Mouse (Mus musculus) T-helper 2 cell (primary cell): ENCODE results near the gene Slc12a8.

Source experiments
- in situ Hi-C: fragments of 300-600 bp; cut with MboI, MseI; formaldehyde crosslinking; loops from one replicate; pipeline ENCODE4 v1.15.1; 2025; ENCODE audit warnings: high pct_unique_total_duplicates

Gene Slc12a8

GRCm38 (mm10) chr16:33672643-33673042, 155.5 kb downstream of the Slc12a8 start:
- in situ Hi-C loops, result no loop called here

GRCm38 (mm10) chr16:33673530-33674109, 156.5 kb downstream of the Slc12a8 start:
- in situ Hi-C loops, result no loop called here

GRCm38 (mm10) chr16:33675151-33675847, 158.2 kb downstream of the Slc12a8 start:
- in situ Hi-C loops, result no loop called here

DNA sequence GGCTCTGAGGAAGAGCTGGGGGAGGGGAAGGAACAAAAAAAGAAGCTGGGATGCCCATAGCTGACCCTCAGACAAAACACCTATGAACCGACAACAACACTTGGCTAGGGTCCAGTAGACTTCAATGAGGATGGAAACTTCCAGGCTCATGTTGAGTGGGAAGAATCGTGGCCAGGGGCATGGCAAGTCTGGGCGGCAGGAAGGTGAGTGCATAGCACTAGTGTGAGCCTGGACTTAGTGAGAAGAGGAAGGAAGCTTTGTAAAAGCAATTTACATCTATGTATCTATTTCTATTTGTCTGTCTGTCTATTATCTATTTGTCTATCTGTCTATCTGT, 158.7 kb downstream of the Slc12a8 start:
- in situ Hi-C loops, result no loop called here

DNA sequence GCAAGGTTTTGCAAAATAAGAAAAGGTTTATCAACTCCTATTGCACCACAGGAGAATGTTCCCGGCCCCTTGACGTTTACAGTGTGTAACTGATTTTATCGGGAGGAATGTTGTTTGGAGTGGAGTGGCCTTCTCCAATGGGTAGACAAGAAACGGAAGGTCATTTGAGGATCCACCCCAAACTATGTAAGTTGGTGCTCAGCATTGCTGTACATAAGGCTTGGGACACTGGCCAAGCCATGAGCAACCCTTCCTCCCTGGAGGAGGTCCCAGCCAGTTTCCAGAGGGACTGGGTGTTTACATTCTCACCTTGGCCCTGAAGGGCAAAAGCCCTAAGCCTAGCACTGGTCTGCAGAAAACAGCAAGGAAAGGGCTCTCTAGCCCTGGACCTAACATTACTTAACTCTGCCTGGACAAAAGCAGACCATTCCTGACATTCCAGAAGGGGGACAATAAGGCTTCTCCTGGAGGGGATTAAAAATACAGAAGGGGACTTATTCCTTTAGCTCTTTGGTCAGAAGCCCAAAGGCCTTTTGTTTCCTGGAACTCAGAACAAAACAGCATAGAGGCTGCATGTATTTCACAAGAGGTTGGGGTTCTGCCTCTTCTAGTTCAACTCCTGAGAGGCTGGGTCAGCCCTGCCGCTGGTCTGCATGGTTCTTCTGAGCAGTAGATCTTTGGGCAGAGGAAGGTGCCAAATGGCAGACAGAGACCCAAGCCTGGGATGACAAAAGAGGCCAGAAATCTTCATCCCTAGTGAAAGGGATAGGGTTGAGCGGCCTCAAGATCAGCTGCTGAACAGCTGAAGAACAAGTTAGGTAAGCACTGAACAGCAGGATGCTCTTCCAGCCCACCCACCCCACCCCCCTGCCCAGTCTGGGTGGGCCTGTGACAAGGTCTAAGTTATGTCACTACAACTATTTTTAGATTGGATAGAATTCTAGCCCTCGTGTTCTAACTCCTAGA, 159.5 kb downstream of the Slc12a8 start:
- in situ Hi-C loops, result no loop called here

GRCm38 (mm10) chr16:33677313-33677690, 160.2 kb downstream of the Slc12a8 start:
- in situ Hi-C loops, result no loop called here

GRCm38 (mm10) chr16:33677901-33678300, 160.8 kb downstream of the Slc12a8 start:
- in situ Hi-C loops, result no loop called here

- in situ Hi-C loops, result loop anchor here (5.0 kb wide), 1 partner anchor 78 kb away; no protein-coding TSS in a partner anchor
Observed at GRCm38 (mm10) chr16:33680271-33680670, 163.1 kb downstream of the Slc12a8 start.

GRCm38 (mm10) chr16:33680816-33681215, 163.7 kb downstream of the Slc12a8 start:
- in situ Hi-C loops, result loop anchor here (5.0 kb wide), 1 partner anchor 79 kb away; no protein-coding TSS in a partner anchor

- in situ Hi-C loops, result loop anchor here (5.0 kb wide), 1 partner anchor 79 kb away; no protein-coding TSS in a partner anchor
Observed at GRCm38 (mm10) chr16:33681661-33682060, 164.5 kb downstream of the Slc12a8 start.

DNA sequence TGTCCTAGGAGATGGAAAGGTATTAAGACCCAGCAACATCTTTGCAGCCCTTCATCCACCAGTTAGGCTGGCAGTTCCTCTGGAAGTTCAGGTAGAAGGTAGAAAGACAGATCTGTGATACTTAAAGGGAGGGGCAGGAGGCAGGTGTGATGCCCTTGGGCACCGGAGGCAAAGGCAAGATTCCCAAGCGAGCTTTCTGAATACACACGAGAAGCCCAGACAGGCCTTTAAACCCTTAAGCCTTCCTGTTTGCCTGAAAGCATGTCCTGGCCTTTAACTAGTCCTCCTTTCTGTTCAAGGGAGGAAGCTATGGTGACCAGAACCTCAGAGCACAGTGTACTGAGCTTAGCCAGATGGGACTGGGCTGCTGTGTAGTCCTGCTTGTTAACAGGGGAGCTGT, 165.5 kb downstream of the Slc12a8 start:
- in situ Hi-C loops, result loop anchor here (5.0 kb wide), 1 partner anchor 80 kb away; no protein-coding TSS in a partner anchor

DNA sequence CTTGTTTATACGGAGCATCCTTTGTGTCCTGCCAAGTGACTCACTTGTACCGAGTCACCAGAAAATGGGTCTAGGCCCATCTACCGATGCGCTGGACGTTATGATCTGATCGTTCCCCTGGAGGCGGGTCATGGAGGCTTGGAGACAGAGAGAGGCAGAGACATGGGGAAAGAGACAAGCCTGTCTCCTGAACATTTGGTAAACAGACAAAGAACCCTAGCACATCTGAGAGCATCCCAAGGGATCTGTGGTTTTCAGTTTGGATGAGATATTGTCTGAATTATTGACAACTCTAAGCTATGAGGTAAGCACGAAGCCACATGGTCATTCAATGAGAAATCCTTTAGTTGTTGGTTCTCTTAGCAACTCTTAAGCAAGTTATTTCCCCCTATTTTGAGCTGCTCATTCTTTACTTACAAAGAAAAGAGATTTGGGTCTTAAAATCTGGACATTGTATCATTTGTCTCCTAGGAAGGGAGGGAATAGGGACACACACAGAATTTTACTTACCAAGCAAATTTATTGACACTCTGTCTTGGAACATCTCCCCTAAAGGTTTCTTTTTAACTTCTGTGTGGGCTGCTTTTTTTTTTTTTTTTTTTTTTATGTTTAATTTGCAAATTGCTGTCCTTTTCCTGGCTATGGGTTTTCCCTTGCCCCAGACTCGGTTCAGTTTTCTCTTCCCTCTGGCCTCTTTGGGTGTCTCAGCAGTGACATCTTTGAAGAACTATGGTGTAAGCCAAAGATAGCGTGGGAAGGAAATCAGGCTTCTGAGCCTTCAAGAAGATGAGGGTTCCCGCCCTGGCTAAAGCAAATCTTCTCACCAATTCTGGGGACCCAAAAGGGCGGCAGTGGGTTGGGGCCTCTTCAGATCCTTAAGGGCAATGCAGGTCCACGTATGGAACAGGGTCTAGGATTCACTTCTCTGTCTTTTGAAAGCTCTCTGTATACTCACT, 166.4 kb downstream of the Slc12a8 start:
- in situ Hi-C loops, result loop anchor here (5.0 kb wide), 1 partner anchor 81 kb away; no protein-coding TSS in a partner anchor

DNA sequence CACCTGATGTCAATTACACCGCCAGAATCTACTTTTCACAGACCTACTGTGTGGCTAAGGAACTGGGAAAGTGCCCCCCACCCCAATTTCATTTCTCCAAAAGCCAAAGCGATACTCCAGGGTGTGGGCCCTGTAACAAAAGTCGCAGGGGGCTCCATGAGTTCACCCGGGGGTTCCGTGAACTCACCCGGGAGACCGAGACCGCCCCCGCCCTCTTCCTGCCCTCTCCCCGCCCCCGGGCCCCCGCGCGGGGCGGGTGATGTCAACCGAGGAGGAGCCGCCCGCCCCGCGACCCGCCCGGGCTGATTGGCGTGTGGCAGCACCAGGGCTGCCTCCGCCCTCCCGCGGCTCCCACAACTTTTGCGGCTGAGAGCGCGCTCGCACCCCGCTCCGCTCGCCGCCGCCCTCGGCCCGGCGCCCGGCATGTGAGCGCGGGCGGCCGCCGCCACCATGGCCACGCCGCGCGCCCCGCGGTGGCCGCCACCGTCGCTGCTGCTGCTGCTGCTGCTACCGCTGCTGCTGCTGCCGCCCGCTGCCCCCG, 167.1 kb downstream of the Slc12a8 start, which contains the start of gene Heg1:
TSS of gene Heg1 (plus strand) at position 209 of the 541 bp plus-strand sequence.
- in situ Hi-C loops, result loop anchor here (5.0 kb wide), 1 partner anchor 82 kb away; no protein-coding TSS in a partner anchor

- in situ Hi-C loops, result loop anchor here (5.0 kb wide), 1 partner anchor 83 kb away; no protein-coding TSS in a partner anchor
Observed at GRCm38 (mm10) chr16:33684703-33685701, 167.9 kb downstream of the Slc12a8 start.

DNA sequence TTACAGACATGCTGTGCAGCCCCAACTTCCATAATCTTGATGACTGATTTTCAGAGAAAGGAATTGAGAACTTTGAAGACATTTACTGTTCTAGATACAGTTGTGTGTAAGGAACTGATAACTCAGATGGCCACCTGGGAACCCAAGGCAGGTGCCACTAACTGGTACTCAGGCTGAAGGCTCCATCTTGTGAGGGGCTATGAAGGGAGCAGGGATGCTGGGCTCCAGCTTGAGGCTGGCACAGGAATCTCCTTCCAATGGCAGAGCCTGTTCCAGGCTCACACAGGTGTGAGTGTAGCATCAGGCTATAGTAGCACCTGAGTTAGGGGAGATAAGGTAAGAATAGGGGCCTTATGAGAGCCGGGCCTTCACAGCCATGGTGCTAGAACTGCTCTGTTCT, 168.9 kb downstream of the Slc12a8 start:
- in situ Hi-C loops, result no loop called here

GRCm38 (mm10) chr16:33687724-33688123, 170.6 kb downstream of the Slc12a8 start:
- in situ Hi-C loops, result no loop called here

DNA sequence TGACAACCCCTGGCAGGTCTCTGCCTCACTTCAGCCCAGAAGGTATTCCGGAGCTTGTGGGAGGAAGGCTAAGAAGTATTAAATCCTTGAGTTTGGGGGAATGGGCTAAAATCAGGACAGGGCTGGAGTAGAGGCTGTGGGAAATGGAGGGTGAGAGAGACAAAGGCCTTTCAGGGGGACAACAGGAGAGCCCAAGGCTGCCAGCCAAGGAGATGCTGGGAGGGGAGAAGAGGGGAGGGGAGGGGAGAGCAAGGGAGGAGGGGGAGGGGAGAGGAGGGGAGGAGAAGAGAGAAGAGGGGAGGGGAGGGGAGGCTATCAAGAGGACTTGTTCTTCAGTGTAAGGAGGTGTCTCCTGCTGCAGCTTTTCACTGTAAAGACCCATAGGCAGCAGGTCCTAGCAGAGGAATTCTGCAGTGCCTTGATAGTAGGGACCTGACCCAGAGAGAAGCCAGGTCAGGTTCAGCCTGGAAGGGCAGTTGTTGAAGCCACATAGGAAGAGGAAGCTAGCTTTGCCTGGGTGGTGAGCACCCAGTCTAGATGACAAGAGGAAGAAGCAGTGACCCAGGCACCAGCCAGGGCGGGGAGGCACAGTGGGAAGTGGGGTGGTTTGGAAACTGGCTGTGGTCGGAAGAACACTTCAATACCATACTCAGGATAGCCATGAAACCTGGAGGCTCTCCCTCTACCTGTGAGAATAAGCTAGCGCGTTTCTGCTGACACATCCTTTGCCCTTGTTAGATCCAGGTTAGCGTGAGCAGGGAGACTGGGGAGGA, 174.0 kb downstream of the Slc12a8 start:
- in situ Hi-C loops, result no loop called here

DNA sequence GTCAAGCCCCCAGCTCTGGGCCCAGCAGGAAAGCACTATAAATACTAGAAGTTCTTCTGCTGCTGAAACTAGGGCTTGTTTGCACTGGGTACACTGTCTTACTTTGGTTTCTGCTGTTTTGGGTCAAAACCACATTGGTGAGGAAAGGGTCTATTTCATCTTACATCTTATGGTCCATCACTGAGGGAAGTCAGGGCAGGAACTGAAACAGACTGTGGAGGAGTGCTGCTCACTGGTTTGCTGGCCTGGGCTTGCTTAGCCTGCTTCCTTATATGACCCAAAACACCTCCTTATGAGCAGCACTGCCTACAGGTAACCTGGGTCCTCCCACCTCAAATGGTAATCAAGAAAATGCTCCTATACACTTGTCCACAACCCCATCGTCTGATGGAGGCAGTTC, 176.4 kb downstream of the Slc12a8 start:
- in situ Hi-C loops, result no loop called here
